Comparison of ENCODE assay signal across 8 mouse cellular contexts in the genomic region with DNA sequence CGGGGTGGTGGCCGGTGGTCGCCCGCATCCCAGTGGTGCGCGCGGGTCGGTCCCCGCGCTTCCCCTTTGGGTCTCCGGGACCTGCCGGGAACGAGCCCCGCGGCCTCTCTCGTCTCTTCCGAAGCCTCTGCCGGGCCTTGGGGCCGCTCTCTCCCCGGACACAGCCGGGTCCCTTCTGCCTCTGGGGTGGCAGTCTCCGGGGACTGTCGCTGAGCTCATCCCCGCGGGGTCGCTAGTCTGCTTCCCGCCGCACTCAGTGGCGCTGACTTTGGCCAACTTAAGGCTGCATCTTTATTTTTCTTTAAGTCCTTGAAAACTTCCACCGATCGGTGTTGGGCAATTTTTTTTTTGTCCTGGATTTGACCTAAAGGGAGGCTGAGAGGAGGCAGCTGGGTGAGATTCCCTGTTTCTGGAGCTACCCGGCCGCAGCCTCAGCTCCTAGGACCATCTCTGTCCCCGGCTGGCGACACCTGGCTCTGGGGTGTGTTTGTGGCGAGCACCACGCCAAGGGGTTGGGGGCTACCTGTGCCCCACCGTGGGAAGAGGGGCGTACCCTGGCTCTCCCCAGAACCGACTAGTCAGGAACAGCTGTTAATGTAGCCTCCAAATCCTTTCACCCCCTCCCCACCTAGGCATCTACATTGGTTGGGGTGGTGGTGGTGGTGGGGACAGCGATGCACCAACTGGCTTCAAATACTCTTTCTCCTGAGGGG. TPM values are rescaled to one million over a fixed set of nuclear protein-coding genes. Genes with fewer than 3 reads are reported as not detected.
DNase-seq lines count a peak whose midpoint lies in the region; ATAC-seq and TF ChIP-seq lines count a peak whose summit lies in the region.

No protein-coding gene starts in this region.

- H3K9me3 ChIP-seq in hindbrain, embryonic 16.5 days (ENCODE audit: control insufficient read depth, low read length), result no peaks in the 10 kb centered on the region
- no peaks in the 10 kb centered on the region for H3K9me3 ChIP-seq in limb, embryonic 10.5 days (replicated peaks)

- H3K27ac ChIP-seq in hindbrain, embryonic 16.5 days (ENCODE audit: low read depth, low read length), result peak overlapping the region; percentile 81
- H3K27ac ChIP-seq in limb, embryonic 10.5 days, result peak overlapping the region; percentile 94
- H3K27ac ChIP-seq in small intestine, adult 2 months (ENCODE audit: insufficient read depth, low read depth, low read length), result peak overlapping the region; percentile 60

- no peak for DNase-seq in cerebellum, adult 9-10 months
- peak; percentile 1 for DNase-seq in cerebellum, adult 11 months
- DNase-seq in frontal cortex, postnatal 10 days (ENCODE audit: low spot score in 2 of 2), result peak; percentile 22 to 57
- peak; percentile 69 for DNase-seq in limb, embryonic 10.5 days (ENCODE audit: low spot score)
- DNase-seq in mesoderm, embryonic 11.5 days (ENCODE audit: low read depth, low spot score), result peak; percentile 55

- no peaks in the 10 kb centered on the region for H3K36me3 ChIP-seq in hindbrain, embryonic 16.5 days (ENCODE audit: control insufficient read depth, insufficient read depth, low read length)
- 0 out of 2 replicates have a peak, but pooled peaks cover 3% of the 10 kb centered on the region for H3K36me3 ChIP-seq in limb, embryonic 10.5 days
- H3K36me3 ChIP-seq in small intestine, adult 2 months (ENCODE audit: control insufficient read depth, insufficient read depth, low read length), result peaks cover 6% of the 10 kb centered on the region; the same call in 1 of the 2 replicates

- H3K4me2 ChIP-seq in hindbrain, embryonic 16.5 days (ENCODE audit: low read length), result peak overlapping the region; percentile 87

- TF ChIP-seq CTCF in small intestine, adult 2 months (IDR thresholded peaks at IDR 0.05; ENCODE audit: extremely low read depth, insufficient read length, insufficient replicate concordance, low read depth, low read length), result no peak

- H3K4me3 ChIP-seq in hindbrain, embryonic 16.5 days (ENCODE audit: low read length), result peak overlapping the region; percentile 64
- H3K4me3 ChIP-seq in limb, embryonic 10.5 days, result peak overlapping the region; percentile 88
- H3K4me3 ChIP-seq in small intestine, adult 2 months (ENCODE audit: low read depth, low read length), result peak overlapping the region; percentile 91

- TF ChIP-seq POLR2A in small intestine, adult 2 months (IDR thresholded peaks at IDR 0.05; ENCODE audit: low read depth, low read length), result no peak

- peaks cover 26% of the 10 kb centered on the region for H3K4me1 ChIP-seq in hindbrain, embryonic 16.5 days (ENCODE audit: control insufficient read depth, insufficient read depth, low read depth, low read length)
- peaks cover 19% of the 10 kb centered on the region for H3K4me1 ChIP-seq in limb, embryonic 10.5 days
- H3K4me1 ChIP-seq in small intestine, adult 2 months (ENCODE audit: control insufficient read depth, insufficient read depth, insufficient read length, low read length), result peaks cover 15% of the 10 kb centered on the region; the same call in 1 of the 2 replicates

- no peaks in the 10 kb centered on the region for H3K27me3 ChIP-seq in hindbrain, embryonic 16.5 days (replicated peaks; ENCODE audit: control insufficient read depth, insufficient read depth, low read length)
- H3K27me3 ChIP-seq in limb, embryonic 10.5 days (ENCODE audit: low read depth, poor library complexity, severe bottlenecking), result 0 out of 2 replicates have a peak, but pooled peaks cover 5% of the 10 kb centered on the region
- no peaks in the 10 kb centered on the region for H3K27me3 ChIP-seq in small intestine, adult 2 months (ENCODE audit: control insufficient read depth, insufficient read depth, low read length)

- H3K9ac ChIP-seq in hindbrain, embryonic 16.5 days (ENCODE audit: low read depth, low read length), result peak overlapping the region; percentile 86

- 0% methylated on average over 36 of the region's 41 CpGs for WGBS in hindbrain, embryonic 16.5 days
- WGBS in limb, embryonic 10.5 days, result 1% methylated on average over 41 of the region's 41 CpGs
- WGBS in small intestine, adult 2 months, result under 1% methylated on average over 41 of the region's 41 CpGs

- peak; percentile 64; the same call in 1 of the 2 replicates for ATAC-seq in cerebellum, adult (ENCODE audit: insufficient number of reproducible peaks, low FRiP score, low TSS enrichment)
- peak; percentile 72 for ATAC-seq in hindbrain, embryonic 16.5 days

RNA-seq across cellular contexts. Expression of a gene that starts 0.9 kb away (rescaled TPM):
- 23.3 and 28.2 TPM in 2 replicates for polyA plus RNA-seq in hindbrain, embryonic 16.5 days (2015; fragmentation: Nextera tagmentation; extraction: Ambion mirVana)
- 7.7 and 7.8 TPM in 2 replicates for polyA plus RNA-seq in limb, embryonic 10.5 days (2016; fragmentation: Nextera tagmentation; extraction: Ambion mirVana)
- polyA plus RNA-seq in small intestine, adult 2 months (2012; rRNA removed), result 8.5 and 18.3 TPM in 2 replicates
